Mouse (Mus musculus) spleen, postnatal 14 days (tissue): Measurements from ENCODE around the gene Syce1l.

Experiments
- DNase-seq, 2 experiments: peaks; one replicate each; pipeline ENCODE4 v3.0.0; 2021 to 2022; ENCODE audit warnings: low spot score in 2 of 2

The Syce1l gene

DNA sequence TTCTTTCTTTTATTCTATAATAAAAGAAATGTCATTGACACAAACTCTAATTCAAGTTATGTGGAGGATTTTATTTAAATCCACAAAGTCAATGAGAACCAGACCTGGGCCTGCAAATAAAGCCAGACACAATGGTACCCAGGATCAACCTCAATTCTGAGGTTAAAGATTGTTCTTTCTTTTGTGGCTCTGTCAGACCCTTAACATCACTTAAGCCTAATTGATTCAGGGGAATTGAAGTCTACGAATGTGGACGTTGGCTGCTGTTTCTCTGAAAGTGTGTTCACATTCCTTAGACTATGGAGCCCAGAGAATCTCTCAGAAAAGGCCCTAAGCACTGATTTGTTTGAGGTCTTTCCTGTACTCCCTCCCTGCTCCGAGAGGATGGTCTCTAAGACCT, 30.3 kb downstream of the Syce1l start:
- no peak for DNase-seq

DNA sequence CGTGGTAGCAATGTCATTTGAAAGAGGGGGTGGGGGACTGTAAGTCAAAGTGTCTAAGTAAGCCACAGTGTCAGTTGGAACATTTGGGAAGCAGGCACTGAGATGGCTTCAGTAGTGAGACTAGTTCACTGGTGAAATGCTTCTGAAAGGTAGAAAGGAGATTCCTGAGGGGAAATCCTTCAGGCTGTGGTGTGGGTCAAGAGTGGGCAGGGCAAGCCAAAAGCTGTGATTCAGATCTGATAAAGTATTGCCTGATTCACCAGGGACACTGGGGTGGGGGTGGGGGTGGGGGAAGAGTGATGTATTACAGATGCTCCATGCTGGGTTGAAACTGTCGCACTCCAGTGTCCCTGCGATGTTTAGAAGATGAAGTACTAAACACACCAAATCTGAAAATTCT, 31.6 kb downstream of the Syce1l start:
- DNase-seq, result no peak

DNA sequence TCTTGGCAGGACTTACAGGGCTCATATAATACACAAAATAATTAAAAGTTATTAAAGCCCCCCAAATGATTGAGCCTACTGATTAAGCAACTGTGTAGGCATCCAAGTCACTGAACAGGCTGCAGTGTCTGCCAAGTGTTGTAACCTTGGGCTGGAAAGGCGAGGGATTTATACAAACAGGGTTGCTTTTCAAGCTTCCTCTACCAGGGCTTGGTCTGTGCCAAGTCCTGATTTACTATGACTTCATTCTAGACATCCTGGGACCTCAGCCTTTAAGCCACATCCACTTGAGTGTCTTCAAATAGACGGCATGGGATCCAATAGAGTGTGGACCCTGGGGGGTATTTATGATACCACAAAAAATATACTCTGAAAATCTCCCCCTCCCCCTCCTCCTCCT, 32.3 kb downstream of the Syce1l start:
- no peak for DNase-seq

DNA sequence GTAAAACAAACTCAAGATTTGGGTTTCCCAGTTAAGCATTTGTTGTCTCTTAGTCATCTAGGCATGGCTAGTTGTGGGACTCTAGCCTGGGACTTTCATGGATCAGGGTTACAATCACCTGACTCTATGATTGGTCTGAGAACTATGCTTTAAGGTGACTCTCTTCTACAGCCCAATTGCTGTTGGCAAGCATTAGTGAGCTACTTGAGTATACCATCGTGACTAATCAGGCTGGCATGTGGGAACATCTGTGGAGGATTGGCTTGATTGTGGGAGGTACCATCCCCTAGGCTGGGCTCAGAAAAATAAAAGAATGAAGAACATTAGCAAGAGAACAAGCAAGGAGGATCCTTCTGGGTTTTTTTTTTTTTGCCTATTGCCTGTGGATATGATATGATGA, 33.8 kb downstream of the Syce1l start:
- DNase-seq, result no peak

DNA sequence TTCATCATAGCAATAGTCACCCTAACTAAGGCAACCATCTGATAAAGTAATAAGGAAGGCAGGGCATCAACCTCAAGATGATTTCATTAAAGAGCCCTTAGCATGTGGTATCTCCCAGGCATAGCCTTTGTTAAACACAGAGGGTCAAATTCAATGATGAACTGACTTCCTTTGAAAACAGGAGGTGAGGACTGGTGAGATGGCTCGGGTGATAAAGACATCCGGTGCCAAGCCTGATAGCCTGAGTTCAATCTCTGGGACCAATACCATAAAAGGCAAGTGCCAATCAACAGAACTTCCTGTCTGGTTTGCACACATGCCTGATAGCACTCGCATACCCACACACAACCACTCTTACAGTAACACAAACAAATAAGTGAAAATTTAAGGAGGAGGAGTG, 36.3 kb downstream of the Syce1l start:
- DNase-seq, result no peak

DNA sequence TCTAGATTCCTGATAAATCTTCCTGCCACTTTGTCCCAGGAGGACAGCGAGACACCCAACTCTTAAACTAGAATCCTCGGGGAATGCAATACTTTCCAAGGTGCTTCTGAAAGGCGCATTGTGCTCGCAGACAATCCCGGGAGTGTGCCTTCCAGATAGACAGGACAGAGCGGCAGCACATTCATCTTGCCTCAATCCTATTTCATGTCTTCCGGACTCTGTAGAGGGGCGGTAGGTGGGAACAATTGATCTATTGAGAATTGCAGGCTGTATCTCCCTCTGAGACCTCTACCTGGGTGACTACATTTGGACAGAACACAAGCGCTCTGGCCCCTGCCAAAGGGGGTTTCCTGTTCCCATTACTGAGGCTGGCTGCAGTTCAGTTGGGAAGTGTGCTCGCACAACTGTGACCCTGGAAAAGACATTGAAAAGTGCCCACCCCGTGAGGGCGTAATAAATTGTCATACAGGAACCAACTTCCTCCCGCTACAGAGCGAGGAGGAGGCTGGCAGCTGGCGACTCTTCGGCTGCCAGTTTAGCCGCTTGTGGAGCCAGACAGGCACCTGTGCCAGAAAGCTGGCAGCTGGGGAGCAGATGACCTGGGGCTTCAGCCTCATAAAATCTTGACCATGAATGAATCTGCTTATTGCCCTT, 45.0 kb downstream of the Syce1l start:
- no peak for DNase-seq

DNA sequence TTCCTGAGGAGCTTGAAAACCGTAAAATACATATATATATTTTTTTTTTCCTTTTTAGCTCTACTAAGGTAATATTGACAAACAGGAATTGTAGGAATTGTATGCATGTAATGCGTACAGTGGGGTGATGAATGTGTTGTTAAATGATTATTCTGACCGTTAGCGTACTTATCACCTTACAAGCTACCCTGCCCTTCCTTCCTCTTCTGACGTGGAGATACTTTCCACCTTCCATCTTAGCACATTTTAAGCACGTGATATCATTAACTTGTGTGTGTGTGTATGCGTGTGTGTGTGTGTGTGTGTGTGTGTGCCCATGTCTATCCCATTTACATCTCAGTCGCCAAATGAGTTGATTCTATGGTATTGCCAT, 45.5 kb downstream of the Syce1l start:
- DNase-seq, result no peak

DNA sequence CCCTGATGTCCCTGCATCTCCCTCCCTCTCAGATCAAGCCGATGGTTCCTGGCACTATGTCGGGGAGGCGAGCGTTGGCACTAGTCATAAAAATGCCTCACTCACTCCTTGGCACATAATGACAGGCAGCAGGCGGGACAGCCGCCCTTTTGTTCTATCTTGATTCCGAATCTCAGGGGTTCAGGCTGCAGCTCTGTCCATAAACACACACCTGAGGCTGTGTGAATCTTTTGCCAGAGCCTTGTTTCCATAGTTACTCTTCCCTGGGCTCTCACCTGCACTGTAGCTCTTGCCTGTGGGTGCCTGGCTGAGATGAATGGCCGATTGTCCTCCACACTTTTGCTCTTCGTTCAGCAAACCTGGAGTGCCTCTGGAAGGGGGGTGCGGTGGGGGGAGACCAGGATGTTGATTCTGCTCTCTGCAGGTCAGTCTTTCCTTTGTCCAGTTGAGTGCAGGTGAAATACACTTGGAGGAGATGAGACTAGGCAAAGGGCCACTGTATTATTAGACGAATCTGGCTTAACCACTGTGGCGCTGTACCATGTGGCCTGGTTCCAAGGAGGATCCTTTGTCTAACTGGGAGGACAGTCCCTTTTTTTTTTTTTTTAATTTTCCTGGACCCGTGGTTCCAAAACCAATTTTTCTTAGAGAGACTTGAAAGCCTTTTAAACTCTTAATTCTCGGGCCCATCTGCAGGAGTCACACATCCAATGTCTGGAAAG, 48.8 kb downstream of the Syce1l start:
- no peak for DNase-seq

DNA sequence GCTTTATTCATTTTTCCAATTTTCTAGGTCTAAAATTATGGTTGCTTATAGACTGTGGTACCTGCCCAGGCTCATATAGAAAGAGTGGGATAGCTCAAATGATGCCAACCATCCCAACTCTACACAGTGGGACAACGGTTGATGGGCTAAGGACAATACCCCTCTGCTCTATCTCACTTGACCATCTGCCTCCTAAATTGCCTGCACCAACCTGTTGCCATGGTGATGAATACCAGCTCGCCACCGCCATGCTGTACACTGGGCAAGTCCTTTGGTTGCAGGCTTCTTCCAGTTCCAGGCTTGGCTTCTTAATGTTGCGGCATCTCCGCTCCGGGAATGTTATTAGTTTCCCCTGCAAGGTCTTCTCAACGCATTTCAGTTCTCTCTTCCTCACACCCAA, 62.0 kb downstream of the Syce1l start:
- no peak for DNase-seq
